Mouse (Mus musculus): ENCODE measurements around the gene Cep170b.

Gene Cep170b

GRCm38 (mm10) chr12:112764141-112764540 lies 43.9 kb downstream of the Cep170b start:
- no peak for DNase-seq (ENCODE audit: low spot score)

- DNase-seq (ENCODE audit: low spot score) = no peak
These were observed 44.7 kb downstream of the Cep170b start for GRCm38 (mm10) chr12:112764991-112765390.

GRCm38 (mm10) chr12:112766586-112766985 lies 46.3 kb downstream of the Cep170b start:
- DNase-seq (ENCODE audit: low spot score) = no peak

GRCm38 (mm10) chr12:112767036-112767890 lies 47.0 kb downstream of the Cep170b start:
- DNase-seq (ENCODE audit: low spot score) = no peak

GRCm38 (mm10) chr12:112768166-112768565 lies 47.9 kb downstream of the Cep170b start:
- no peak for DNase-seq (ENCODE audit: low spot score)

GRCm38 (mm10) chr12:112769031-112769430 lies 48.8 kb downstream of the Cep170b start:
- no peak for DNase-seq (ENCODE audit: low spot score)

- DNase-seq (ENCODE audit: low spot score) = no peak
These were observed 49.5 kb downstream of the Cep170b start for GRCm38 (mm10) chr12:112769751-112770150.

- DNase-seq (ENCODE audit: low spot score) = no peak
These were observed 50.1 kb downstream of the Cep170b start for GRCm38 (mm10) chr12:112770396-112770795.

- DNase-seq (ENCODE audit: low spot score) = no peak
These were observed 52.1 kb downstream of the Cep170b start for GRCm38 (mm10) chr12:112772306-112772705.

GRCm38 (mm10) chr12:112773366-112773765 lies 53.1 kb downstream of the Cep170b start:
- DNase-seq (ENCODE audit: low spot score) = no peak

- no peak for DNase-seq (ENCODE audit: low spot score)
These were observed 53.8 kb downstream of the Cep170b start for GRCm38 (mm10) chr12:112774026-112774425.

GRCm38 (mm10) chr12:112774481-112774880 lies 54.2 kb downstream of the Cep170b start:
- no peak for DNase-seq (ENCODE audit: low spot score)

- DNase-seq (ENCODE audit: low spot score) = no peak
These were observed 70.8 kb downstream of the Cep170b start for GRCm38 (mm10) chr12:112791026-112791425.

GRCm38 (mm10) chr12:112793601-112794355 lies 73.5 kb downstream of the Cep170b start:
- DNase-seq (ENCODE audit: low spot score) = no peak

GRCm38 (mm10) chr12:112794356-112794816 lies 74.1 kb downstream of the Cep170b start:
- DNase-seq (ENCODE audit: low spot score) = no peak

- DNase-seq (ENCODE audit: low spot score) = no peak
These were observed 74.7 kb downstream of the Cep170b start for GRCm38 (mm10) chr12:112794998-112795397.

- no peak for DNase-seq (ENCODE audit: low spot score)
These were observed 75.3 kb downstream of the Cep170b start for GRCm38 (mm10) chr12:112795466-112796104.
